Mouse (Mus musculus) heart, postnatal 4 days (tissue): ENCODE measurements around the gene Klhl29. TPM values are rescaled to one million over a fixed set of nuclear protein-coding genes. Genes with fewer than 3 reads are reported as not detected.
A peak's percentile ranks its signal among the peaks of the same experiment; 100 is the strongest.

Experiments used
- DNase-seq: peaks from one replicate; pipeline ENCODE4 v3.0.0; 2021
- total RNA-seq, 2 experiments: library from RNA; stranded (reverse); gene quantifications; 2 replicates each; pipeline ENCODE4 v1.2.3; 2021

The Klhl29 gene
- total RNA-seq, 2 experiments from 2014 or later = 0.69 to 0.90 TPM

DNA sequence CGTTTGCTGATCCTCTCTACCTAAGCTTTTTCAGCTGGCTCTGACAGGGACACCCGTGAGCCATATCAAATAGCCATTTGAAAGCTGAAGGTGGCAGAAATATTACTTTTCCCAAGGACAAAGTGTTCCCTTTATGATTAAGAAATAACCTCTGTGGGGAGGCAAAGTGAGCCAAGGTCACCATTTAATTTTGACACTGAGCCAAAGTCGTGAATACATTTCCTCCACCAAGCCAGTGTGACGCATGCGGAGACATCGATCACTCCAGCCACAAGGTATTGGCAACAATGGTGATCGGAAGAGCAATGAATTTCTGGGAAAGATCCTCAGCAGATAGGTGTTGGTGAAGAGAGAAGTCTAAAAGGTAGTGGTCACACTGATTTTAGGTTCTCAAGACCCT, 83.2 kb downstream of the Klhl29 start:
- no peak for DNase-seq

DNA sequence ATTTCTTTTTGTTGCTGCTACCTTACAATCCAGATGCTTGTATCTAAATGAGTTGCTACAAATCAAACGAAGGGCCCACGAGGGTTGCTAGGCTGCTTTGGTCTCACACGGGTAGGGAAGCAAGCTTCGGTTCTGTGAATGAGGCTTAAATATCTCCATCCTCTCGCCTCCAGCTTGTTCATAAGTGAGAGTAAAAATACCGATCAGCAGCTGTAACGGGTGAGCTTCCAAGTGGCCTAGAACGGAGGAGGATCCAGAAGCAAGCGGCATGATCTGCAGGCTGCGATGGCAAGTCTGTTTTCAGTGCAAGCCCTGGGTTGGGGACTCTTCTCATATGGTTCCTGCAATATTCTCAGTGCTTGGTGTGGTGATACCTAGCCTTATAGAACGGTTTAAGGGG, 89.9 kb downstream of the Klhl29 start:
- DNase-seq = no peak

DNA sequence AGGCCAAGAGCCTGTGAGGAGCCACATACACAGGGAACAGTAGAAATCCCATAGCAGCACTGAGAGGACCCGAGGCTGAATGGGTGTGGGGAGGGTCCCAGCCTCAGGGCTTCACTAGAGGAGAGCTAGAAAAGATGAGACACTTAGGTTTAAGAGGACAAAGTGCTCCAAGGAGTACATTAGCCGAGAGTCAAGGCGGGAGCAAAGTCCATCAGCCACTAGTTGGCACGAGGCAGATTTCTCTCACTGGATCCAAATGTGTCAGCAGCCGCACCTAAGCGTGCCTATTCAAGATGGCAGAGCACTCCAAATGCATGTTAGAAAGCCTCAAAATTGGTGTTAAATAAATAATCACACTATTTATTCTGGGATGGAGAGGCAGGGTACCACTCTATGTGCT, 90.5 kb downstream of the Klhl29 start:
- DNase-seq = no peak

DNA sequence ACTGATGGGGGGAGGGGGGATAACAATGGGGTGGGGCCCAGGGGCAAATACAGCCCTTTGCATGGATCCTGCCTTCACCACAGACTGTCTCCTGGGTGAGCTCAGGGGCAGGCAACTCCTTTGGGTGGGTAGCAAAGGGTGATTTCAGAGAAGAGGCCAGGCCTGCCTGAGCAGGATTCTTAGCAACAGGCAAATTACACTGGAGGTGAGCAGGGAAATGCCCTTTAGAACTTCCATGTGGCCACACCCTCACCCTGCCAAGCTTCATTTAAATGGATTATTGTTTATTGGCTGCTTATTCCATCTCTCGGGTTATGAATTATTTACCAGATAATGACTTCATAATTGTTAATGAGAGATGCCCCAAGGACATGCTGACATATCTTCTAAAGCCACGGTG, 91.8 kb downstream of the Klhl29 start:
- no peak for DNase-seq

DNA sequence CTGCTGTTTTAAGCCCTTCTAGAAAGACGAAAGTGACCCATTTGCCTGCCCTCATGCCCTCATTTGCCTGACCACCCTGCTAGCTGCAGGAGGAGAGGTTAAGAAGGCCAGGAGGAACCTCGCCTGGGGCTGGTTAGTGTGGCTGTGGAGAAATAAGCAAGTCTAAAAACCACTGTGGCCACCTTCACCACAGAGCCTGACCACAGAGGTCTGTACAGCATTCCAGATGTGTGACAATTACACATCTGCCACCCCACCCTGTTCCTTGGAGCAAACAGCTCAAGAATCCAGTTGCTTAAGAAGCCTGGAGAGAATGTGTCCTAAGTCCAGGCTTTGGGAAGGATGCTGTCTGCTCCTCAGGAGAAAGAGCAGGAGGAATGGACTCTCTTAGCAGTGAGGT, 92.9 kb downstream of the Klhl29 start:
- DNase-seq = no peak

DNA sequence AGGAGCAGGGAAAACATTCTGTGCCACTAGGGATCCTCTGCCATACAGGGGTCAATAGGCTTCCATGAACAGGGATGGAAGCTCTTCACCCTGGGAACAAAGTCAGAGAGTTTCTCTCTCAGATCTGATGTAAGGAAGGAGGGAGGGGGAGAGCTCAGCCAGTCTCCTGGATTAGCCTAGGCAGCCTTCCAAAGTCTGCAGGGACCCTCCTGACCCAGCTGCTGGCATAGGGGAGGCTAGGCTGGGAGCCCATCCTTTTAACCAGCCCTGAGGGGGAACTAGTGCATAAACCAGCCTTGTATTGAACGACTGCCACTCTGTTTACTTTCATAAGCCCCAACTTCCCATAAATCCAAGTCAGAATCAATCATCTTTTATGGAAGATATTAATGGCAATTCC, 95.6 kb downstream of the Klhl29 start:
- DNase-seq = no peak

DNA sequence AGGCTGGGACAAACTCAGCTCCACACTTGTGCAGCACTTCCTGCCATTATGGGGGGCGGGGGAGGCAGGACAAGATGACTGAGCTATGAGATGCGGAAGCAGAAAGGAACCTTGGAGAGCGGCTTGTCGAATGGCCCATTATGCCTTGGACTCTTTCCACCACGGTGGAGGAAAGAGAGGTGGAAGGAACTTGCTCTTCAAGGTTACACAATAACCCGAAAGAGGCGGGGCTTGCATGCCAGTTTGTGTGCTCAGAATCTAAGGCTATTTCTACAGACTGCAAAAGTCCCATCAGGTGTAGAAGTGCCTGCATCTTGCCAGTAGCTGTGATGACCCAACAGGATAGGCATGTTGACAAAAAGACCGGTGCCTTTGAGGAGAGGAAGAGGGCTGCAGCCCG, 98.5 kb downstream of the Klhl29 start:
- peak; percentile 19 for DNase-seq

DNA sequence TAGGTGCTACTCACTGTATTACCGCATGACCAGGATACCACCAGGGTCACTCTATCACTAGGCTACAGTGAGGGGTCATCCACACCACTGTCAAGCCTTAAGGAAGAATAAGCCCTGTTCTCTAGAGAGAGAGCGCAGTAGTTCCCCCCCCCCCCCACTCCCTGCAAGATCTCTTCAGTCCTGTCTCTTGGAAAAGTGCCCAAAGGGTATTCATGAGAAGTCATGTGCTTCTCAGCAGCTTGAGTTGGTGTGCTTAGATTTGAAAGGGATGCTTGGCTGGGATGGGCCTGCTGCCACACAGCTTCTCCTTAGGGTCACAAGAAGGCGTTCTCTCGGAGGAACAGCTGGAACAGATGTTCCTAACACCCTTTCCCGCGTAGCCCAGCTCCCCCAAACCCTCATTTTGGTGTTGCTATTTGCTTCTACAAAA, 100.0 kb downstream of the Klhl29 start:
- DNase-seq = no peak

DNA sequence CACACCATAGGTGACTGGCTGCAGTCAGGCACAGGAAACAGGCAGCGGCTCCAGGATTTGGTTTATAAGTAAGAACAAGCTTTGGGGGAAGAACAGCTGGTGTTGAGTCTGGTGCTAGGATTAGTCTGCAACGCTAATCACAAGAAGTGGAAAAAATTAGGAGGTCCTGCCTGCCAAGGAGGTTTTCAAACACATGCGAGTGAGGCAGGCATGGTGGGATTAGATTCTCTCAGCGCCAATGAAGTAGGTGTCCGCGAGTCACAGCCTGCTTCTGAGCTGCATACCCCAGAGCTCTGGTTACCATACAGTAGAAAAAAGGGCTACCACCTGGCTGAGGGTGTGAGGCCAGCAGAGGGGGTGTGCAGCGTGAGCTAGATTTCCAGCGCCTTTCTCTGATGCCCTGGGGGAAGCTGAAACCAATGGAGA, 101.0 kb downstream of the Klhl29 start:
- DNase-seq = no peak

DNA sequence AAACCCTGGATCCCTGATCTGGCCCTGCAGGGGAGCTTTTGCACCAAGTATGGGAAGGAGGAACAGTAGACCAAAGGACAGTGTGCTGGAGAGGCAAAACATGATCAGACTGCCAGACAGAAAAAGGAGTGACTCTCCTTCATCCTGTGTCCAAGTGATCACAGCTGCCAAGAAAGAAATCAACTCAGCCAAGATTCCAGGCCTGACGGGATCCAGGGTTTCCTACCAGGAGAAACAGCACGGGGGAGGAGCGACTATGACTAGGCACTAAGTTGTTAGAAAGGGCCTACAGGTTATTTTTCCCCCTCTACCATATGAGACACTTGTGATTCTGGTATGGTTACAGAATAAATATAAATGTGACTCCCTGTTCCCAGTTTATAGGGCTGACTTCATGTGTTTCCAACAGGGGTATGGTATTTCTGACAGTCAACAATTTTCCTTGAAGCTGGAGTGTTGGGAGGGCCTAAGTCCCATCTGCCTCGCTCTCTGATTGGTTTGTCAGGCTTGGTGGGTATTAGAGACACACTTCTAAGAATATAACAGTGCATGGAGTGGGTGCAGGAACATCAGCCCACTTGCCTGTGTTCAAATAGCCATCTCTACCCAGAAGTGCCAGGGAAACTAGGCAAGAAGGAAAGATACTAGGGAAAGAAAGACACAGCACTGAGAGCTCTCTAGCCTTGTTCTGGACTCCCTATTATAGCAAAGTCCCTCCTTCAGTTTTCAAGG, 102.0 kb downstream of the Klhl29 start:
- peak; percentile 25 for DNase-seq

DNA sequence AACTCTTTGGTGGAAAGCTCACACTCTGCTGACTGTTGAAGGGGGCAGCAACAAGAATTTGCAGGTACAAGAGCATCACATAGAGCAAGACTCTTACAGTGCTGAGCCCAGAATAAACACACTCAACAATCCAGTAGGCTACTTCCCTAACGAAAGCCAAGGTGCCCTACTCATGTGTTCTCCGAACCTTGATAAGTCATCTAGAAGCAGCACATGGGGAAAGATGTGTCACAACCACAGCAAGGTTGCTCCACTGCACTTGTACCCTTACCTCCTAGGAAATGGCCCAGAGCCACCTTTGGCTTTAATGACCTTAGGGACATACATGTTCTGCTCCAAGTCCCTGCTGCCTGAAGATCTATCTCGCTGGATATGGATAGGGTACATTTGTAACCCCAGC, 105.0 kb downstream of the Klhl29 start:
- DNase-seq = no peak

DNA sequence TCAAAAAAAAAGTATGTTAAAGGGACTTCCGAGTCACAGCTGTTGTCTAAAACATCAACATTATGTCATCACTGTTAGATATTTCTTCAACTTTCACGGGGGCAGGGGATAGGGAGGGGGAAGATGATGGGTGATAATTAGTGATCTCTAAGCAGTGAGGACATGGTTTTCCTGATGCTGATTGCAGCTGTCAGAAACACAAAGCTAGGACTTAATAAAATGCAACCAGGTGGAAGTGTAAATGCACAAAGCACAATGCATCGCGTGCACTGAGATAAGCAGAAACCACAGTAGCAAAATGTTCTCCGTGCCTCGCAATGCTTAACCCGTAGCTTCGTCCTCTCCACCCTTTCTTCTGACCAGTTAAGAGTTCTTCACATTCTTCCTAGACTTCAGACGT, 105.5 kb downstream of the Klhl29 start:
- DNase-seq = no peak

DNA sequence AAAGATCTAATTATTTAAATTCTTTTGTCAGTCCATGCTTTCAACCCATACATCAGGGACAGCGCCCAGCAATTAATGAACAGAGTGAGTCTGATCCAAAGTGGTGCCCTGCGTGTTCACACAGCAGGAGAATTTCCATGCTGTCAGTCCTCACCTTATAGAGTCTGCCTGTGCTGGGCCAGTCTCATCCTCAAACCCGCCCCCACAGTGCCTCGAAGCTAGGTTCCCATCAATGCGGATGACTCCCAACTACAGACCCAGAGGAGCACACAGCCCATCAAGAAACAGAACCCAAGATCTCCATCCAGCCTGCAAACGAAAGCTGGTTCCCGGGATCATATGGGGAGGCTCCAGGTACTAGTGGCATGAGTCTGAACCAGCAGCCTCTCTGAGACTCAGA, 106.4 kb downstream of the Klhl29 start:
- DNase-seq = no peak

DNA sequence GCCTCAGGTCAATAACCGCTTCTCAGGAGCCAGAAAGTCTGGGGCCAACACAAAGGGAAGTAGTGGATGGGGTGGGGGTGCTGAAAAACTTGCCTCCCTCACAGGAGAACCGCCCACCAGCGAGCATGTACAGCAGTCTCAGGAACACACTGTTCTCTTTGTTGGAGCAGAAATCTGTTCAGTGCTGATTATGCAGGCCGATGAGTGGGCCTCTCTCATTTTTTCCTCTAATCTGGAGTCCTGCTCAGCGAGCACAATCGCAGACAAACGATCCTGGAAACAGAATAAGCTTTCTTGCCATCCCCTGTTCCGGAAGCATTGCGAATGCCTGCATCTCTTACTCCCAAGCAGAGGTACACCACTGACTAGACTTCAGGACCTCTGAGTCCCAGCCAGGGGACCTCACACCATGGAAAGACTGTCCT, 107.3 kb downstream of the Klhl29 start:
- DNase-seq = no peak

DNA sequence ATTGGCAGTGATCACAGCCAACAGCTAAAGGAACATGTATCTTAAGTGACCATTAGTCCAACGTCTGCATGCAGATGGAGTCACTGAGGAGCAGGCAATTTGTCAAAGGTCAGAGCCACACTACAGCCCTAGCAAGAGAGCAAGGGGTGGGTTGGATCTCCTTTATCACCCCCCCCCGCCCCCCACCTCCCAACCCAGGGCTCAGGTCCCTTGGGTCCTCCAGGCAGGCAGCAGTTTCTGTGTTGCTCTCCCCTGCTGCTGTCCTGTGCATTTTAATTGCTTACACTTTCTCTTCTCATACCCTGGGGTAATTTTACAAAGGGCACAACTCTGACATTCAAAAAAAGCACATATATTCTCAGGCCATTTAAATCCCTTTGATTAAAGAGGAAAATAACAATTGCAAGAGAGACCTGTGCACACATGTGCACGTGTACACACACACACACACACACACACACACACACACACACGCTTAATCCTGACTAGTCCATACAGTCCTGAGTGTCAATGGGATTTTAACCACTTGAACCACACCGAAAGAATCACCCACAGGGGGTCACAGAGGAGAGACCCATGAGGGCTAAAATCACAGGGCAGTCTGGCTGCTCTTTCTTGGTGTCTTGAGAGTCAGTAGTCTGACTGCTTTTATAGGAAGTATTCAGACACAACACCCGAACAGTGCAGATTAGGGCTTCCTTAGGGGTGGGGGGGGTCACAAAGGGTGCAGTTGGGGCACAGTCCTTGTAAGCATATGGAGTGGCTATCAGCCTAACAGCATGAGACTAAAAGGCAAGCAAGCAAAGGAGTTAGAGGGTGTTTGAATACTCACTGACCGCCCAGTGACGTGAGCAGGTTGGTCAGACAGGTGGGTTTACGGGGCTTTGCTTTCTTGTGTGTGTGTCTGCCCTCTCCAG, 108.0 kb downstream of the Klhl29 start:
- DNase-seq = no peak

DNA sequence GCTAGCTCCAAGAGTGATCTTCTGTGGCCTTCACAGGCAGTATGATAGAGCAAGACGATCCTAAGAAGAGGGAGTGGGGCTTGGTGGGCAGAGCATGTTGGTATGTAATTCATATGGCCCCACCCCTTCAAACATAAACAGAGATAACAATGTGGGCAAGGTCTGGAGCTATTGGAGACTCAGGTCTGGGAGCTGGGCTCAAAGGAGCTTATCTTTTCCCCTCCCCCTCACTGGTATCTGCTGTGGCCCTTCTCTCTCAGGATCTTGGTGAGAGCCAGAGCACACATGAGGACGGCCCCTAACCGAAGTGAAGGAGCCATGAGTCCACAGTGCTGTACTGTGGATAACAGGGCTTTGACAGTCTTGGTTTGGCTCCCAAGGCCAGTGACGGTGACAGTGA, 108.7 kb downstream of the Klhl29 start:
- DNase-seq = no peak

DNA sequence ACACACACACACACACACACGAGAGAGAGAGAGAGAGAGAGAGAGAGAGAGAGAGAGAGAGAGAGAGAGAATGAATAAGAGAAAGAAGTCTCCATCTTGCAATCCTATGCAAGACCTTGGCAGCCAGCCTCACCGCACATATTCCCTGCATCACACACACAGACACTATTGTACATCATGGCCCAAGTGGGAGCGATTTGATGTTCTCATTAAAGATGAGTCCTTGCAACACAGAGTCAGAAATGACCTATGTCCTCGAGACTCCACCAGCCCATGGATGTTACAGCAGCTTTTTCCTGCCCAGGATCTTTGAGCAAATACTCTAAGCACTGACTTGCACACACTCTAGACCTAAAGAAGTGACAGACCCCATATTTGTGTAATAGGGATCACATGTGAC, 114.0 kb downstream of the Klhl29 start:
- DNase-seq = no peak

DNA sequence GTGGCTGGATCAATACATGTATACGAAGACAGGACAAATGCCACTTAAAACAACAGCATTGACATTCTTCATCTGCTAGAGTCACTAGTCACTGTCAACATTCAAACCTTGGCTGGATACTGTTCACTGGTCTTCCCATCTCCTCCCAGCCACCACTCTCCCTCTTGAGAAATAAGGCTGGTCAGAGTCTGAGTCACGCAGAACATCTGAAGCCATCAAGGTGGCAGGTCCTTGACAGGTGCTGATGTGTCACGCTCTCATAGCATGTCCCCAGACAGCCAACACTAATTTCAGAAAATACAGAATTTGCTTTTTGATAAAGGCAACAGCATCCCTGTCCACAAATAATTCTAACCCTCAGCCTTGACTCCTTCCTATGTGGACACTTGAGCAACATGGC, 116.7 kb downstream of the Klhl29 start:
- no peak for DNase-seq

DNA sequence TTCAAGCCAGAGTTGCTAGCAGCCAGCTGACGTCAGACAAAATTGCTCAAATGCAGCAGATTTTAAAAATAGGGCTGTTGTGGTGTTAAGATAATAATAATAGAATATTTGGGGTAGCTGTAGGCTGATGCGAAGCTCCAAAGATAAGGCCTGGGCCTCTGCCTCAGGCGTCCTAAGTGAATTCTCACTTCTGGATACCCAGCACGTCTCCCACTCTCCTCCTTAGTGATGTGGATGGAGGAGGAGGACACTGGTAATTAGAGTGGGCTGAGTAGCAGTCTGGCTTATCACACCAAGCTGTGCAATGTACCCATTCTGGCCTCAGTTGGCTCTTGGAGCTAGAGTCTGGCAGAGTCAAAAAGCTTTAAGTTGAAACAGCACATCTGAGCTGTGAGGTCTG, 118.3 kb downstream of the Klhl29 start:
- no peak for DNase-seq

DNA sequence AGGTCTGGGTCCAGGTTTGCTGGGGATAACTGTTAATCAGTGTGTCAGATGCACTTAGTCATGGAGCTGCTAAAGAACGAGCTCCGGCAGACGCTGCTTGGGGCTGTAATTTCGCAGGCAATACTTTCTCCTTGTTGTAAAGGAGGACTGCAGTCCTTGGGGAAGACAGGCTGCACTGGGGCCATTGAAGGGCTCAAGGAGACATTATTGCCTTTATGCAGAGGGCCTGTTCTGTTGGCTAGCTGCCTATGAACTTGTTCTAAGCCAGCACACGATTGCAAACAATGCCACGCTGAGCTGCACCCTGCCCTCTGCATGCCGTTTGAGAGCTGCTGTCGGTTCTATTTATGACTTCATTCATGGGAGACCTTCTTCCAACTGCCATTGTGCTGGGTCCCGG, 120.4 kb downstream of the Klhl29 start:
- DNase-seq = no peak

DNA sequence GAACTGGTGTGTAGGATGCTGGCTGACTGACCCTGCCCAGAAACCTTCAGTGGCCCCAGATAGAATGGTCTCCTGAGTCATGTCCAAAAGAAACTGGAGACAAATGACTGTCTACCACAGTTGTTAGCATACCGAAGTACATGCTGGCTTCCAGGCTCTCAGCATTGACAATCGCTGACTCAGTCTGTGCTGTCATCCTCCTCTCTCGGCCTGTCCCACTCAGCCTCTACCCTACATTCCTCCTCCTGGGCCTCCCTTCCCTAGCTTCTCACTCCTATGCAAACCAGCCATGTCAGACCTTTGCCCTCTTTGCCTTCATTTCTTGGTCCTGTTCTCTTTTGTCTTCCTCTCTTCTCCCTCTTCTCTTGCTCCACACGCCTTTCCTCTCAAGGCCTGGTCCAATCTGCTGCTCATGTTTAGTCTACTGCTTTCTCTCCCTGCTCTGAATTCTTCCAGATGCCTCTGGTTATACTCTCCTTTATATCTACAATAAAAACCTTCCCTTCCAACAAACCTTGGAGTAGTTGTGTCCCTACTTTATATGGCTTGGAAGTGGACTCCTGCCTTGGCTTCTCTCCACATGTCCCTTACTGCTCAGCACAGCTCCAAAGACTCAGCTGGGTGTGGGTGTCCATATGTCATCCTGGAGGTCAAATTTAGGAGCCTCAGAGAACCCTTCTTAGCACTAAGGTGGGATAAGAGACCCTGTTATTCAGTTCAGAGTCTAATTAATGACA, 121.1 kb downstream of the Klhl29 start:
- no peak for DNase-seq

DNA sequence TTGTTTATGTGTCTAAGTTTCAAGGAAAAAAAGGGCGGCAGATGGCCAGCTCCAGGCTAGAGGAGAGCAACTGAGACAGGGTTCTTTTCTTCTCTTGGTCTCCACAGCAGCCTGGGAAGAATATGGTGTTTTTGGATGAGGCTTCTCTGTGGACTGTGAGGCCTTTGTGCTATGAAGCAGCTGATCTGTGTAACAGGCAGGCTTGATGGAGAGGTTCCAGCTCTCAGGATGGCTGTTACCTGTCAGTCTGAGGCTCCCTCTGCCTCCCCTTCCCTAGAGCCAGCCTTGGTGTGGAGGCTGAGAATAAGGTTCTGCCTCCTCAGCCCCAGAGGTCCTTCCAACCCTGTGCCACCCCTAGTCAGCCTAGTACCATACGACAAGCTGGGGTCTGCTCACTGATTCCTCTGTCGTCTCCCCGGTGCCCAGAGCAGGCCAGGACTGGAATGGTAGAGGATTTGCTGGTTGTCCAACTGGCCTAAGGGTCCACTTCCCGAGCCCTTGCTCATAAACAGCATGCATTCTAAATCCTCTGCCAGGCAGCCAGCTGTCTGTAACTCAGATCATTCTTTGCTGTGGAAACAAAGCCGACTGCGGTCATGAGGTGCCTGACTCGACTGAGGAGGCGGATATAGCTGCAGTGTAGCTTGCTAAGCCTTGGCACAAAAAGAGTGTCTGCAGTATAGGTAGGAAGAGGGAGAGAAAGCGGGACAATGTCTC, 122.0 kb downstream of the Klhl29 start:
- DNase-seq = no peak

DNA sequence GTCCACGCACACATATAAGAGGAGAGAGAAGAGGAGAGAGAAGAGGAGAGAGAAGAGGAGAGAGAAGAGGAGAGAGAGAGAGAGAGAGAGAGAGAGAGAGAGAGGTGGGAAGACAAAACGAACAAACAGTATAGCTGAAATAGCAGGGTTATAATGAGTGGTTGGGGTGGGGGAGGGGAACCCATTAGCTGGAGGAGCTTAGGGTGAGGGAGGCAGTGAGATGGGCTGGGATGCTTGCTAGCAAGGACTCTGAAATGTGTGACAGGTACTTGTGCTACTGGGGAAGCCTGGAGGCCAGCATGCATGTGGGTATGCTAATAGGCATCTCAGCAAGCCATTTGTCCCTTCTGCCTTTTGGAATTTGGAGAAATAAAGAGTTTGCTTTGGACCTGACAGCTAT, 122.9 kb downstream of the Klhl29 start:
- DNase-seq = no peak
